Mouse (Mus musculus) lung, embryonic 16.5 days (tissue): ENCODE measurements around the gene Gria4. TPM values are rescaled to one million over a fixed set of nuclear protein-coding genes. Genes with fewer than 3 reads are reported as not detected.

Experiments
- ATAC-seq: fragments of 200-750 bp; cut with Nextera tagmentation; 2 replicates; pipeline ENCODE4 v1.8.0; 2017; ENCODE audit warnings: low read depth, mild to moderate bottlenecking, moderate library complexity
- H3K27ac ChIP-seq: fragments of 300-500 bp; sonication (generic); 2 replicates; pipeline ENCODE4 v1.5.1; 2014; ENCODE audit warnings: mild to moderate bottlenecking, control low read depth, low read length
- H3K27me3 ChIP-seq: fragments of 300-500 bp; sonication (generic); 2 replicates; pipeline ENCODE4 v1.6.1; 2014; ENCODE audit warnings: low read depth, low read length, mixed read lengths; ENCODE audit not compliant: control insufficient read depth, insufficient read depth
- H3K36me3 ChIP-seq: fragments of 300-500 bp; sonication (generic); 2 replicates; pipeline ENCODE4 v1.6.1; 2014; ENCODE audit warnings: low read length; ENCODE audit not compliant: control insufficient read depth, insufficient read depth
- H3K4me1 ChIP-seq: fragments of 300-500 bp; sonication (generic); replicated peaks from 2 replicates; pipeline ENCODE4 v1.6.1; 2014; ENCODE audit warnings: low read length, mixed read lengths; ENCODE audit not compliant: control insufficient read depth, insufficient read depth
- H3K4me2 ChIP-seq: fragments of 300-500 bp; sonication (generic); 2 replicates; pipeline ENCODE4 v1.6.1; 2014; ENCODE audit warnings: low read depth, low read length, control low read depth
- H3K4me3 ChIP-seq: fragments of 300-500 bp; sonication (generic); 2 replicates; pipeline ENCODE4 v1.5.1; 2014; ENCODE audit warnings: mild to moderate bottlenecking, low read length, control low read depth
- H3K9ac ChIP-seq: fragments of 300-500 bp; sonication (generic); 2 replicates; pipeline ENCODE4 v1.6.1; 2014; ENCODE audit warnings: low read length, control low read depth
- H3K9me3 ChIP-seq: fragments of 300-500 bp; sonication (generic); 2 replicates; pipeline ENCODE4 v1.6.1; 2016; ENCODE audit warnings: low read length; ENCODE audit not compliant: control insufficient read depth
- WGBS: fragments of 180-500 bp; shearing (Covaris S2); extraction: QIAGEN DNeasy Blood & Tissue Kit; methylation state at CpG from one replicate; pipeline ENCODE4 v1.1.7; 2014; 5-methylcytosine and 5-hydroxymethylcytosine counted together
- polyA plus RNA-seq: library from polyadenylated mRNA; unstranded; fragments of >200 nt; fragmentation: Nextera tagmentation; extraction: Ambion mirVana; gene quantifications from 2 replicates; pipeline ENCODE4 v1.2.1, GENCODE M21; 2015

Gene Gria4
- polyA plus RNA-seq, 1 experiment from 2014 or later, result 0.49 TPM

GRCm38 (mm10) chr9:4615286-4615685, 180.7 kb downstream of the Gria4 start:
- no peak for ATAC-seq
- Histone ChIP-seq H3K4me1 (no peaks in the 10 kb centered on the region), H3K4me3 (no peak overlapping the region)

GRCm38 (mm10) chr9:4605354-4605753, 190.7 kb downstream of the Gria4 start:
- 78% methylated on average over 3 of the region's 3 CpGs for WGBS
- no peak overlapping the region for H3K4me3 ChIP-seq
- H3K9me3 ChIP-seq, result no peaks in the 10 kb centered on the region
- H3K4me2 ChIP-seq, result no peak overlapping the region
- H3K27me3 ChIP-seq, result no peaks in the 10 kb centered on the region
- H3K27ac ChIP-seq, result no peak overlapping the region
- H3K36me3 ChIP-seq, result no peaks in the 10 kb centered on the region
- H3K9ac ChIP-seq, result no peak overlapping the region; the same call in 1 of the 2 replicates
- no peaks in the 10 kb centered on the region for H3K4me1 ChIP-seq
- no peak for ATAC-seq

More at GRCm38 (mm10) chr9:4615286-4615685, 180.7 kb downstream of the Gria4 start:
- Histone ChIP-seq H3K9ac (no peak overlapping the region), H3K4me2 (no peak overlapping the region), H3K36me3 (no peaks in the 10 kb centered on the region), H3K27me3 (no peaks in the 10 kb centered on the region), H3K9me3 (no peaks in the 10 kb centered on the region), H3K27ac (no peak overlapping the region)

GRCm38 (mm10) chr9:4604236-4604635, 191.8 kb downstream of the Gria4 start:
- Histone ChIP-seq H3K27me3 (no peaks in the 10 kb centered on the region), H3K4me3 (no peak overlapping the region), H3K36me3 (no peaks in the 10 kb centered on the region), H3K9ac (no peak overlapping the region), H3K27ac (no peak overlapping the region), H3K9me3 (no peaks in the 10 kb centered on the region), H3K4me1 (no peaks in the 10 kb centered on the region), H3K4me2 (no peak overlapping the region)
- no peak for ATAC-seq

GRCm38 (mm10) chr9:4601788-4602187, 194.2 kb downstream of the Gria4 start:
- no peak overlapping the region for H3K4me2 ChIP-seq
- 92% methylated on average over 2 of the region's 2 CpGs for WGBS
- no peak overlapping the region for H3K27ac ChIP-seq
- H3K27me3 ChIP-seq, result no peaks in the 10 kb centered on the region
- ATAC-seq, result no peak
- H3K9me3 ChIP-seq, result no peaks in the 10 kb centered on the region
- H3K9ac ChIP-seq, result no peak overlapping the region
- no peak overlapping the region for H3K4me3 ChIP-seq
- no peaks in the 10 kb centered on the region for H3K36me3 ChIP-seq
- no peaks in the 10 kb centered on the region for H3K4me1 ChIP-seq

GRCm38 (mm10) chr9:4573596-4573995, 222.4 kb downstream of the Gria4 start:
- WGBS, result 67% methylated on average over 5 of the region's 5 CpGs
- H3K36me3 ChIP-seq, result no peaks in the 10 kb centered on the region
- no peak overlapping the region for H3K27ac ChIP-seq
- H3K27me3 ChIP-seq, result no peaks in the 10 kb centered on the region
- H3K9me3 ChIP-seq, result no peaks in the 10 kb centered on the region
- H3K4me3 ChIP-seq, result no peak overlapping the region
- H3K4me1 ChIP-seq, result no peaks in the 10 kb centered on the region
- ATAC-seq, result no peak
- H3K9ac ChIP-seq, result no peak overlapping the region
- H3K4me2 ChIP-seq, result no peak overlapping the region

- Histone ChIP-seq H3K9me3 (no peaks in the 10 kb centered on the region), H3K27me3 (no peaks in the 10 kb centered on the region), H3K4me1 (no peaks in the 10 kb centered on the region), H3K4me2 (no peak overlapping the region), H3K27ac (no peak overlapping the region), H3K4me3 (no peak overlapping the region), H3K9ac (no peak overlapping the region), H3K36me3 (no peaks in the 10 kb centered on the region)
- no peak for ATAC-seq
- 57% methylated on average over 4 of the region's 4 CpGs for WGBS
Measured at GRCm38 (mm10) chr9:4555415-4555959, 240.5 kb downstream of the Gria4 start.

- H3K27ac ChIP-seq, result no peak overlapping the region
- no peaks in the 10 kb centered on the region for H3K9me3 ChIP-seq
- H3K4me2 ChIP-seq, result no peak overlapping the region
- H3K27me3 ChIP-seq, result no peaks in the 10 kb centered on the region
- no peak overlapping the region for H3K9ac ChIP-seq
- no peaks in the 10 kb centered on the region for H3K4me1 ChIP-seq
- 68% methylated on average over 1 of the region's 1 CpGs for WGBS
- no peak for ATAC-seq
- H3K4me3 ChIP-seq, result no peak overlapping the region
- no peaks in the 10 kb centered on the region for H3K36me3 ChIP-seq
Measured at GRCm38 (mm10) chr9:4539218-4539617, 256.8 kb downstream of the Gria4 start.

GRCm38 (mm10) chr9:4536514-4537150, 259.4 kb downstream of the Gria4 start:
- Histone ChIP-seq H3K4me2 (no peak overlapping the region), H3K4me1 (no peaks in the 10 kb centered on the region), H3K4me3 (no peak overlapping the region), H3K27me3 (no peaks in the 10 kb centered on the region), H3K27ac (no peak overlapping the region), H3K9ac (no peak overlapping the region), H3K9me3 (no peaks in the 10 kb centered on the region), H3K36me3 (no peaks in the 10 kb centered on the region)
- no peak for ATAC-seq
- WGBS, result 84% methylated on average over 6 of the region's 6 CpGs

- H3K27ac ChIP-seq, result no peak overlapping the region
- 89% methylated on average over 1 of the region's 1 CpGs for WGBS
- no peaks in the 10 kb centered on the region for H3K36me3 ChIP-seq
Measured at GRCm38 (mm10) chr9:4514563-4514885, 281.5 kb downstream of the Gria4 start.

More at GRCm38 (mm10) chr9:4514563-4514885, 281.5 kb downstream of the Gria4 start:
- H3K4me2 ChIP-seq, result no peak overlapping the region
- no peak overlapping the region for H3K9ac ChIP-seq
- no peaks in the 10 kb centered on the region for H3K4me1 ChIP-seq
- no peaks in the 10 kb centered on the region for H3K9me3 ChIP-seq
- no peak for ATAC-seq
- H3K27me3 ChIP-seq, result no peaks in the 10 kb centered on the region
- H3K4me3 ChIP-seq, result no peak overlapping the region
